Mouse (Mus musculus): ENCODE measurements around the gene 9530053A07Rik.

- TF ChIP-seq CTCF (IDR thresholded peaks at IDR 0.05; ENCODE audit: low read depth) (peak; percentile 56), EP300 (IDR thresholded peaks at IDR 0.05; ENCODE audit: low read depth) (no peak)
These were observed 8.3 kb downstream of the 9530053A07Rik start for GRCm38 (mm10) chr7:28137613-28138012.
